Mouse (Mus musculus) limb, embryonic 11.5 days (tissue): ENCODE results near the gene Hexa. TPM values are rescaled to one million over a fixed set of nuclear protein-coding genes. Genes with fewer than 3 reads are reported as not detected.
A peak's percentile ranks its signal among the peaks of the same experiment; 100 is the strongest.

Experiments used
- ATAC-seq: fragments of 200-750 bp; cut with Nextera tagmentation; 2 replicates; pipeline ENCODE4 v1.8.0; 2017; ENCODE audit warnings: low read depth; ENCODE audit not compliant: insufficient number of reproducible peaks, low FRiP score, low TSS enrichment
- DNase-seq: peaks from one replicate; pipeline ENCODE4 v3.0.0-alpha.2; 2015; ENCODE audit warnings: low spot score
- H3K27ac ChIP-seq: fragments of 300-500 bp; sonication (generic); replicated peaks from 2 replicates; pipeline ENCODE4 v1.5.1; 2014; ENCODE audit warnings: low read depth, mild to moderate bottlenecking, low read length
- H3K27me3 ChIP-seq: fragments of 300-500 bp; sonication (generic); 2 replicates; pipeline ENCODE4 v1.6.1; 2014; ENCODE audit warnings: mild to moderate bottlenecking, low read length, mixed read lengths; ENCODE audit not compliant: control insufficient read depth, insufficient read depth
- H3K36me3 ChIP-seq: fragments of 300-500 bp; sonication (generic); 2 replicates; pipeline ENCODE4 v1.6.1; 2014; ENCODE audit warnings: mild to moderate bottlenecking, low read length, moderate library complexity, mixed read lengths; ENCODE audit not compliant: control insufficient read depth, insufficient read depth
- H3K4me1 ChIP-seq: fragments of 300-500 bp; sonication (generic); 2 replicates; pipeline ENCODE4 v1.6.1; 2014; ENCODE audit warnings: low read length, mixed read lengths; ENCODE audit not compliant: control insufficient read depth, insufficient read depth
- H3K4me2 ChIP-seq: fragments of 300-500 bp; sonication (generic); 2 replicates; pipeline ENCODE4 v1.6.1; 2014; ENCODE audit warnings: low read depth, mild to moderate bottlenecking, moderate library complexity; ENCODE audit not compliant: severe bottlenecking
- H3K4me3 ChIP-seq: fragments of 300-500 bp; sonication (generic); 2 replicates; pipeline ENCODE4 v1.5.1; 2014; ENCODE audit warnings: low read depth, low read length
- H3K9ac ChIP-seq: fragments of 300-500 bp; sonication (generic); 2 replicates; pipeline ENCODE4 v1.6.1; 2014; ENCODE audit warnings: mild to moderate bottlenecking, low read length
- H3K9me3 ChIP-seq: fragments of 300-500 bp; sonication (generic); 2 replicates; pipeline ENCODE4 v1.6.1; 2016; ENCODE audit warnings: low read length; ENCODE audit not compliant: control insufficient read depth
- WGBS: fragments of 180-500 bp; shearing (Covaris S2); extraction: QIAGEN DNeasy Blood & Tissue Kit; methylation state at CpG from one replicate; pipeline ENCODE4 v1.1.7; 2014; 5-methylcytosine and 5-hydroxymethylcytosine counted together
- polyA plus RNA-seq: library from polyadenylated mRNA; unstranded; fragments of >200 nt; fragmentation: Nextera tagmentation; extraction: Ambion mirVana; gene quantifications from 2 replicates; pipeline ENCODE4 v1.2.1, GENCODE M21; 2014

Gene Hexa
- polyA plus RNA-seq, 1 experiment from 2014 or later: 49.5 TPM

DNA sequence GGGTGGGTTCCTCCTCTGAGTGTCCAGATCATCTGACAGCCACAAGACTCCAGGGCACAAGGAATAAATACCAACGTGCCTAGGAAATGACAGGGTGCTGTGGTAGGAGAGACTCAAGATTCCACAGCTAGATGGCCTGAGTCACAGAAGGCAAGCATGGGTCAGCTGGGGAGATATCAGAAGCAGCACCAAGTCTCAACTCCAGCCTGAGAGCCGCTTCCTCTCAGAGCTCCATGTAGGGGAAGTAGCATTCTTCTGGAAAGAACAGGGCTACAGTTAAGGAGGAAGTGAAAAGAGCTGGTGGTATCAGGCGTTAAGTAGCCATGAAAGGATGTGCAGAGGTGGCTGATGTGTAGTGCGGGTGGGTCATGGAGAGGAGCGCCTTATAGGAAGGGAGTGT, 5.4 kb downstream of the Hexa start:
- Histone ChIP-seq H3K4me3 (no peak overlapping the region), H3K9ac (no peak overlapping the region), H3K4me2 (no peak overlapping the region), H3K4me1 (0 out of 2 replicates have a peak, but pooled peaks cover 3% of the 10 kb centered on the region), H3K27me3 (no peaks in the 10 kb centered on the region), H3K27ac (no peak overlapping the region), H3K9me3 (no peaks in the 10 kb centered on the region), H3K36me3 (no peaks in the 10 kb centered on the region)
- 90% methylated on average over 5 of the region's 5 CpGs for WGBS
- ATAC-seq: no peak
- DNase-seq: no peak

DNA sequence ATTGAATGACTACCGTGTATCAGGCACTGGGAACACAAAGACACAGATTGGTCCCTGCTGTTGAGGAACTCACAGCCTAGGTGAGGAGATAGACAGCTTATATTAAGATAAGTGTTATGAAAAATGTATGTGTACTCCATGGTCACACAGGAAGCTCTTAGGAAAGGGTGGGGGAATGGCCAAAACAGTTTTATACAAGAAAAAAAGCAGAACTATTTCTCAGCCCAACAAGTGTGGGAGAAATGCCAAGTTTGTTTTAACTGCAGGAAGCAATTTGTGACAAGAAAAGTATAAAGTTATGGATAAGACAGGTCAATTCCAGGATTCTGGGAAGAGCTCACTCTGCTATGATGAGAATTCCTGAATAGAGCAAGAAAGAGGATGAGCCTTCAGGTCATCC, 8.5 kb downstream of the Hexa start:
- Histone ChIP-seq H3K9ac (no peak overlapping the region), H3K4me3 (no peak overlapping the region), H3K9me3 (no peaks in the 10 kb centered on the region), H3K4me1 (no peaks in the 10 kb centered on the region), H3K27me3 (no peaks in the 10 kb centered on the region), H3K36me3 (peaks cover 3% of the 10 kb centered on the region; the same call in 1 of the 2 replicates), H3K27ac (no peak overlapping the region), H3K4me2 (no peak overlapping the region)
- WGBS: 91% methylated on average over 1 of the region's 1 CpGs
- DNase-seq: no peak
- ATAC-seq: no peak

DNA sequence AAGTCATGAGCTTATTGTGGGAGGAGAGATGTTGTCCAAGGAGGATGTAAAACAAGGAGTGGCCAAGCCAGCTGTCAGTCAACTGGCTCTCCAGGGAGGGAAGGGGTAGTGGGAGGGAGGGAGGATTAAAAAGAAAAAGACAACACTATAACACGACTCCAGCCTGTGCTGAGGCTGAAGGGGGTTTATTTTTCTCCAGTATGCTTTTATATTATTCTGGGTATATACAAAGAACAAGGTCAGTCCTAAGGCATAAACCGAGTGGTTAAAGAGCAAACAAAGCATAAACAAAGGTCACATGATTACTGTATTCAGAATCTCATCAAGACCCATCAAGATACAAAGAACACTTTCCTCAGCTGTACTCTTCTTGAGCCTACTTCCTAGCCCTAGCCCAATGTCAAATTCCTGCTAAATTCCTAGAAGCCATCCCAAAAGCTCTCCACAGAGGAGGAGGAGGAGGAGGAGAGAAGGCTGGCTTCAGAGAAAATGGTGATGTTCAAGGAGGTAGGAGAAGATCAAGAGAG, 9.7 kb downstream of the Hexa start:
- H3K4me1 ChIP-seq: no peaks in the 10 kb centered on the region
- H3K4me3 ChIP-seq: no peak overlapping the region
- WGBS: 81% methylated on average over 2 of the region's 2 CpGs
- peaks cover 3% of the 10 kb centered on the region; the same call in 1 of the 2 replicates for H3K36me3 ChIP-seq
- no peak for DNase-seq
- no peak overlapping the region for H3K4me2 ChIP-seq
- H3K27me3 ChIP-seq: no peaks in the 10 kb centered on the region
- H3K9me3 ChIP-seq: no peaks in the 10 kb centered on the region
- H3K9ac ChIP-seq: no peak overlapping the region
- no peak overlapping the region for H3K27ac ChIP-seq
- ATAC-seq: no peak

DNA sequence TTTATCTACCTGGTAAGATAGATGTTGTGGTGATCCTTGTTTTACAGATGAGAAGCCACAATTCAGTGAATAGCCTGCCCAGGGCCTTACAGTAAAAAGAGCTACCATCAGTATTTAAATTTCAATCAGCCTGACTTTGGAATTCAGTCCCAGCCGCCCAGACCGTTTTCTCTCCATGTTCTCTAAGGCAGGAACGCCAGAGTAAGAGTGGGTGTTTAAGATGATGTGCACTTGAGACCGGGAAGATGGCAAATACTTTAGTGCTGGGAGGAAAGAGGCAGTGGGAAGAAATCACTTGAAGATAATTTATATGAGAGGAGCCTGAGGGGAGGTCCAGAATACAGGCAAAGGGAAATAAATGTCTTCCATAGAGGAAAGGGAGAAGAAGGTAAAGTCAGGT, 10.7 kb downstream of the Hexa start:
- Histone ChIP-seq H3K27ac (no peak overlapping the region), H3K4me2 (no peak overlapping the region), H3K9me3 (no peaks in the 10 kb centered on the region), H3K36me3 (peaks cover 3% of the 10 kb centered on the region; the same call in 1 of the 2 replicates), H3K4me1 (no peaks in the 10 kb centered on the region), H3K9ac (no peak overlapping the region), H3K27me3 (no peaks in the 10 kb centered on the region), H3K4me3 (no peak overlapping the region)
- no peak for ATAC-seq
- WGBS: 87% methylated on average over 4 of the region's 4 CpGs
- no peak for DNase-seq

DNA sequence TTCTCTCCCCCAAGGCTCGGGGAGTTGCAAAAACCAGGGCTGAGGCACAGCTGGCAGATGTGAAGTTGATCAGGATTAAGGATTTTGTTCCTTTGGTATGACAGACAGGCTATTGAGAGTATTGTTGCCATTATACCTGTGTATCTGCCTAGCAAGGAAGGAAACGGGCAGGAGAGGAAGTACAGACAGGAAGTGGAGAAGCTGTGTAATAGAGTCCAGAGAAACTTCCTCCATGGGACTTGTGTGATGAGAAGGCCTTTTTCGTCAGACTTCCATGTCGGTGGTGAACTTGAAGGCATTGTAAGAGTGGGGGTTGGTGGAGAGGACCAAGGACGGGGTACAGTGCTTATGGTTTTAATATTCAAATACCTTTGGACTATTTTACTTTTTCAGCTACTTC, 11.7 kb downstream of the Hexa start:
- Histone ChIP-seq H3K27me3 (no peaks in the 10 kb centered on the region), H3K4me3 (no peak overlapping the region), H3K4me1 (no peaks in the 10 kb centered on the region), H3K36me3 (peaks cover 3% of the 10 kb centered on the region; the same call in 1 of the 2 replicates), H3K27ac (no peak overlapping the region), H3K9ac (no peak overlapping the region), H3K9me3 (no peaks in the 10 kb centered on the region), H3K4me2 (no peak overlapping the region)
- 82% methylated on average over 5 of the region's 5 CpGs for WGBS
- ATAC-seq: no peak
- DNase-seq: no peak

DNA sequence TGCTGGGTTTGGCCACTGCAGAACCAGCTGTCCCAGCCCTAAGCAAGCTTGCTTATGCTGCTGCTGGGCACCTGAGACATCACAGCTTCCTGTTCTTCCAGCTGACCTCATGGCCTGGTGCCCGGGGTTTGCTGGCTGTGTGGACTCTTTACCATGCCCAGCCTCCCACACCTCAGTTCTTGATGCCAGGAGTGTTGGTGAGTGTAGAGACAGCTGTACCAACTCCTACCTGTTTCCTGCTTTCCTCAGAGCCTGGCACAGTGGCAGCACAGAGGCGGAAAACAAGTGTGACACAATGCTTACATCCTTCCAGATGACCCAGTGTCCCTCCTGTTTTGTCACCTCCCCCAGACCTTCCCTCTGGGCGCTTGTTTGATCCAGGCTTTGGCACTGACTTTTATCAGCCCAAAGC, 12.3 kb downstream of the Hexa start:
- no peak overlapping the region for H3K4me2 ChIP-seq
- no peaks in the 10 kb centered on the region for H3K4me1 ChIP-seq
- no peak overlapping the region for H3K4me3 ChIP-seq
- H3K36me3 ChIP-seq: peaks cover 3% of the 10 kb centered on the region; the same call in 1 of the 2 replicates
- no peak for DNase-seq
- H3K9ac ChIP-seq: no peak overlapping the region
- no peak overlapping the region for H3K27ac ChIP-seq
- no peak for ATAC-seq
- H3K9me3 ChIP-seq: no peaks in the 10 kb centered on the region
- WGBS: 72% methylated on average over 3 of the region's 3 CpGs
- no peaks in the 10 kb centered on the region for H3K27me3 ChIP-seq

DNA sequence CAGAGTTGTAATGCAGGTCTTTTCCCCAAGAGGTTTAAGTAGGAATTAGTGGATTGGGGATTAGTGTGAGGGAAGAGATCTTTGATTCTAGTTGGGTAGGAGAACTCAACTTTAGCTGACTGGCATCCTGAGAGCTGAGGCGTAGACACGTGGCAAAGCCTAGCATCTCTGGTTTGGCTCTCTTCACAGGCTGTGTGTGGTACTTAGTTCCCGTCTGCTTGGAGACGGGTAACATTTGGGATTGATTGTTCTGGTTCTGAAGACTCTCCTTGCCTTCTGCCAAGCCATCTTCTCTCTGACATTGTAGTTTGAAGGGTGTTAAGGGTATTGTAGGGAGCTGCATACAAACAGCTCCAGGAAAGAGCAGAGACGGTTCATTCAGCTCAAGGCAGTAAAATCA, 13.3 kb downstream of the Hexa start:
- ATAC-seq: no peak
- H3K36me3 ChIP-seq: peaks cover 3% of the 10 kb centered on the region; the same call in 1 of the 2 replicates
- no peak overlapping the region for H3K4me3 ChIP-seq
- no peaks in the 10 kb centered on the region for H3K4me1 ChIP-seq
- H3K9ac ChIP-seq: no peak overlapping the region
- no peak overlapping the region for H3K27ac ChIP-seq
- no peaks in the 10 kb centered on the region for H3K27me3 ChIP-seq
- H3K9me3 ChIP-seq: no peaks in the 10 kb centered on the region
- 87% methylated on average over 5 of the region's 5 CpGs for WGBS
- no peak overlapping the region for H3K4me2 ChIP-seq
- DNase-seq: no peak

DNA sequence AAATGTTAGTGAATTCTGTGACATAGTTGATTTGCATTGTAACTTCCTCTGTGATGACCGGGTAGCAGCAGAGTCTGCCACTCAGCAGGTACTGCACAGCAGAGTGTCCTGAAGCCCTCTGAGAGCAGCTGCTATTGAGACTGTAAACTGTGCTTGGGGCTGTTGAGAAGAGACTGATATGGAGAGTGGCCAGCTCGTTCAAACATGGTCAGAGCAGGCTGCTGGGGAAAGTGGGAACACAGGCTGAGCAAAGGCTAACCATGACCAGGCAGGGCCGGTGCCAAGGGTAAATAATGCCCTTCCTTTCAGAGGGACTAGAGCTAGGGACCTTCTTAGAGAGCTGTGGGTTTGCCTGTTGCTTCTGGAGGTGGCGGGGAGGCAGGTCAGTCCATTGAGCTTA, 14.4 kb downstream of the Hexa start:
- Histone ChIP-seq H3K4me1 (no peaks in the 10 kb centered on the region), H3K27ac (no peak overlapping the region), H3K27me3 (no peaks in the 10 kb centered on the region), H3K4me3 (no peak overlapping the region), H3K4me2 (no peak overlapping the region), H3K36me3 (peaks cover 3% of the 10 kb centered on the region; the same call in 1 of the 2 replicates), H3K9me3 (no peaks in the 10 kb centered on the region), H3K9ac (no peak overlapping the region)
- ATAC-seq: no peak
- 88% methylated on average over 4 of the region's 4 CpGs for WGBS
- DNase-seq: no peak

DNA sequence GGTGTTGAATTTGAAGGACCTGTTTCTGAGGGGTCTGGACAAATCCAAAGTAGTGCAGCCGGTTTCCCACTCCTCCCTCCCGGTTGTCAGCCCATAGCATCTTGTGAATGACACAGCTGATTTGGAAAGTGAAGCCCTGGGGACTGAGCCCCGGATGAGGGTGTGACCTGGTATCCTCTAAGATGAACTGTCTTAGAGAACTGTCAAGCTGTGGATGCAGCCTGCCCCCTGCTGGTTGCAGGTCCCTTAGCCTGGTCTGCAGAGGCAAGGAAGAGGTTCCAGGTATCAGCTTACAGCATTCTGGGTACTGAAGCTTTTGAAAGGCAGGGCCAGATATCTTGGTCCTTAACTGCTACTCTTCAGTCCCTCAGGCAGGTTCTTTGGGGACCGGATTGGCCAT, 26.3 kb downstream of the Hexa start:
- ATAC-seq (no peak), DNase-seq (peak; percentile 74)
- 22% methylated on average over 4 of the region's 4 CpGs for WGBS
- peaks cover 2% of the 10 kb centered on the region; the same call in 1 of the 2 replicates for H3K36me3 ChIP-seq
- H3K4me2 ChIP-seq: no peak overlapping the region
- no peak overlapping the region for H3K27ac ChIP-seq
- no peaks in the 10 kb centered on the region for H3K4me1 ChIP-seq
- no peaks in the 10 kb centered on the region for H3K27me3 ChIP-seq
- H3K9me3 ChIP-seq: no peaks in the 10 kb centered on the region
- no peak overlapping the region for H3K4me3 ChIP-seq
- H3K9ac ChIP-seq: no peak overlapping the region
